Mouse (Mus musculus) ES-CJ7 (cell line): Measurements from ENCODE around the gene Pdzrn3.
A peak's percentile ranks its signal among the peaks of the same experiment; 100 is the strongest.

Source experiments
- DNase-seq: peaks from one replicate; pipeline ENCODE4 v3.0.0; 2011; ENCODE audit warnings: low read depth, low spot score

The Pdzrn3 gene

DNA sequence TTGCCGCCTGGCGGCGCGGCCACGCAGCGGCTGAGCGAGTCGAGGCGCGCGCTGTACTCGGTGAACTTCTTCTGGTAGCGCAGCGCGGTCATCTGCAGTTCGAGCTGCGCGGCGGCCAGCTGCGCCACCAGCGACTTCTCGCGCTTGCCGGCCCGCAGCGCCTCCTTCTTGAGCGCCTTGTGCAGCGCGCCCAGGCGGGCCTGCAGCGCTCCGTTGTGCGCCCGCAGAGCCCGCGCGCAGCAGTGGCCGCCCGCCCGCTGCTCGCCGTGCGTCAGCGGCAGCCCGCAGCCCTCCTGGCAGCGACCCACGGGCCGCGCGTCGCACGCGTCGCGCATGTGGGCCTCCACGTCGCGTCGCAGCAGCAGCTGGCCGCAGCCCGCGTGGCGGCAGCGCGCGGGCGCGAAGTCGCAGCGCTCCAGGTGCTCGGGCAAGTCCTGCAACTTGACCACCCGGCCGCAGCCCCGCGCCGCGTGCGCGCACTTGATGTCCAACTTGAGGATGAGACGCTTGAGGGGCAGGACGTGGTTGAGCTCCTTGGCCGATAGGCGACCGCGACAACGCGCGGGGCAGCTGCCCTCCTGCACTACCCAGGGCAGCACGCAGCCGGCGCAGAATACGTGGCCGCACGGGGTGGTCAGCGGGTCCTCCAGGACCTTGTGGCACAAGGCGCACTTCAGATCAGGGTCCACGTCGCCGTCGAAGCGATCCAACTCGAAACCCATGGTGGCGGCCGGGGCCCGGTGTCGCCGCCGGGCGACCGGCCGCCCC is at the start of gene Pdzrn3:
Gene Pdzrn3, minus strand, starts transcription at position 731 of the 768 bp plus-strand sequence.
- peak; percentile 54 for DNase-seq

DNA sequence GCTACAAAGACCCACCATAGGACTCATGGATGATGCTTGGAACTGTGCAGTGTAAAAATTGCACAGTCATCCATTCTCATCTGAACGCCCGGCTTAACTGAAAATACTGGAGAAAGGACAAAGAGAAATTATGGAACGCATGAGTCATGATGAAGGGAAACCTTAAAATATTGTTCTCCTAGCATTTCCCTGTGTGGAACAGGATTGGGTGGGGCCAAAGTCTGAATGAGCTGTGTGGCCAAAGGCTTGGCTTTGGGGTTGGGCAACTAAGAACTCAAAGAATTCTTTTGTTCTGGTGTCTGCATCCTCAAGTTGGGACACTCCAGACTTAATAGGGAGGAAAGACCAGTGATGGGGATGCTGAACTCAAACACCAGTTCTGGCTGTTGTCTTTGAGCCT is 49.6 kb upstream of the Pdzrn3 start:
- DNase-seq: peak; percentile 31

DNA sequence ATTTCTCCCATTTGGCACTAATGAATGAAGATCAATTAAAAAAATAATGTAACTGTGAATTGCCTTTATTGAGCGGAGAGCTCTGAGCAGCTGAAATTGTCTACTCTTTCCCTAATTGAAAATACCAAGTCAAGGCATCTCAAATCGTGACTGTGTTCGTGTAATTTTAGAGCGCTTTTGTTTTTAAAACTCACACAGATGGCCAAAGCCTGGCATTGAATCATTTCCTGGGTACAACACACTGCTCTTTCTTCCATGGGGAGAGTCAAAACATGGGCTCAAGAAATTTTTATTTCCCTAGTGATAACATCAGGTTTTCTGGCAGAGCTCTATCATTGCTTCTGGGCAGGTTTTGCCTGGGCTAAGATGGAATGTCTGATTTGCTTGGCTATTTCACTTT is 48.6 kb upstream of the Pdzrn3 start:
- no peak for DNase-seq

DNA sequence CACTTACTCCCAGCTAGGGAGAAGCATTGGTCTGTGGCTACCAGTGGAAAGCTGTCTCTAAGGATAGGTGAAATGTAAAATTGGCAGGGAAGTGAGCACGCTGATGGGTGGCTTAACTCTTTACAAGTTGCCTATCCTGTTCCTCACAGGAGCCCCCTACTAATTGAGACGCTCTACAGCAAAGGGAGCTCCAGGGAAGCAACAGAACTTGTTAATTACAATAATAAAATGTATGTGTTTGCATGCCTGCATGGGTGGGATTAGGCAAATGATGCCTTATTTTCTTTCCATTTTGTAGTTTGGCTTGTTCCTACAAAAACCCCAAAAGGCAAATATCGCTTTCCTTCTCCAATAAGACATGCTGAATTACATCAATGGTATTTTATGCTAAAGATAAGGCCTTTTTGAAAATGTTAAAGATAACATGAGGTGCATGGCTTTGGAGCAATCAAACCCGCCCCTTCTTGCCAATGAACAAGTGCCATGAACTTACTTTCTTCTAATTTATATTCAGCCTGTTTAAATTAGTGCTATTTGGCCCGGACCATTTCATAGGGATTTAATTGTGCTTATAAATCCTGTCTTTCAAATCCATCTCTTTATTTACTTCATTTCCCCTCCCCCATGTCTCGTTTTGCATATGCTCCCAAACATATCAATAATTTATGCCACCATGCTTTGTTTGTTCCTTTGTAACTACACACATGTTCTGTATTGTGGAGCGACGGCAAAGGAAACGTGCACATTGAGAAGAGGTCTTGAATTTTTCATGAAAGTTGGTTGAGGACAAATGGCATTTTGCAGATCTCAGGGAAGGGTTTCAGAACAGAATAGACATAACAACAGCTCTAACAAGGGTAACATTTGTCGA is 44.6 kb upstream of the Pdzrn3 start:
- no peak for DNase-seq

DNA sequence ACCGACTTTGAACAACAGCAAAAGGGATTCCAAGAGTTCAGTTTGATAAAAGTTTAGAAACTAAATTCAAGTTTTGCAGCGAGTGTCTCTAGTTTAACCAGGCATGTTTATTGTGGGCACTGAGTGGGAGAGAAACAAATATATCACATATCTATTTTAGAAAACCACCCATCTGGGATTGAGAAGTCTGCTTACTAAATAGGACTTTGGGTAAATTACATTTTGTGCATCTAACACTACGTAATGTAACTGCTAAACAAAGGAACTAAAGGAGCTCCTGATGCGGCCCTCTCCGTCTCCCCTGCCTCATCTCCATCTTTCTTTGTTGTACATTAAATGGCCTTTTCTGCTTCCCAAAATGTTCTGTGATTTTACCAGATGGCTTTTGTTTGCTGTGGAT is 40.5 kb upstream of the Pdzrn3 start:
- DNase-seq: no peak

DNA sequence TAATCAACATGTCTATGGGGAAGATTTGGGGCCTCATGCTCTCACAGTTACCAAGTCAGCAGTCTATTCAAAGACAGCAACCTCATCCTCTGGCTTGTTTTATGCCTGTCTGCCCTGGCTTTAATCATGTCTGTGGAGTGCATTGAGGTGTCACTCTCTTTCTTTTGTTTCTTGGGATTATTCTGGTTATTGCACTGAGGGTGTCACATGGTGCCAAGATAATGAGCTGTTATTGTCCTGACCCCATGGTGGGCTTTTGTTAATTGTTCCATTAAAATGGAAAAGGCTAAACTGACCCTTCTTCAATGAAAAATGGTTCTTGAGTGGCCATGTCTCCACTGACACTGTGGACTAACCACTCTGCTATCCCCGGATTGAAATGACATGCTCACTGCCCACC is 34.0 kb upstream of the Pdzrn3 start:
- DNase-seq: no peak

DNA sequence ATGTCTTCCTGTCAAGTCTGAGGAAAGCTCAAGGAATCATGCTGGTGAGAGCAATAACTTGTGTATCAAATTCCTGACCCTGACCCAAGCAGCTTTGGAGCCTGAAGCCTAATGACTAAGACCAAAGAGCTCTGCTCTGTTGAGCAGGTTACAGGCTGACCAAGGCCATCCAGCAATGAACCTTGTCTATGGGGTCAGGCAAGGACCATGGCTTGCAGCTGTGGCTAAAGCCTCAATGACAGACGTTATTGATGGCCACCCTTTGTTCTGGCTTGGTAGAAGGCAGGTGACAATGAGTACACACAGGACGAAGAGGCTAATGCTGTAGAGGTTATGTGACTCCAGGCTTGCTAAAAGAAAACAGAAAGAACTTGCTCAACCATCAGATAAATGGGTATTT is 33.4 kb upstream of the Pdzrn3 start:
- no peak for DNase-seq

DNA sequence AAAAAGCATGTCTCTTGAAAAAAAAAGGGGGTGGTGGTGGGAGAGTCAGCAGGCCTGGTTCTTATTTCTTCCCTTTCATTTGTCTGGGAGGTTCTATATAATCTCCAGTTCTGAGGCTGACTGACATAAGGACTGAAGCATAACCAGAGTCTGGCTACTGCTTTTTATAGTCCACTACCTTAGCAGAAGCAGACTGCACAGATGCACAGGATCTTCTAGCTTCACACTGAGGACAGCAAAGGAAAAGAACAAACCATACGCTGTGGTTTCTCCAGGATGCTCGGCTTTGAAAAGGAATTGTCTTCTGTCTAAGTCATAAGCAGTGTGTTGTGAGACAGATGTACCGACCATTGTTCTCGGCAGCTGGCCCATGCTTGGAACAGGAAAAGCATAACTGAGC is 19.0 kb upstream of the Pdzrn3 start:
- DNase-seq: no peak

DNA sequence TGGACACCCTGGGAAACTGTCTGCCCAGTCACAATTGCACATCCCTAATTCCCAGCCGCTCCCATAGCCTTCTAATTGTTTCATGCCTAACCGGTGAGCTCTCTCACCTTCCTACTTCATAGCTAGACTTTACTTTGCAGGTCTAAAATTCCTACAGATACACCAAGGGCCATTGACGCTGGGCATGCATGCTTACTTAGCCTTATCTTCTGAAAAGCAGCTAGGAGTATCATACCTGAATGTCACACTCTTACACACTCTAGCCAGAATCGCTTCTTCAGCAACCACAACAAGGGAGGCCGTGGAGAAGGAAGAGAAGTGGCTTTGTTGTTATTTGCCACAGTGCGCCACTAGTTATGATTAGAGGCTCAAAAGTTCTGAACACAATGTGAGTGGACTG is 18.2 kb upstream of the Pdzrn3 start:
- DNase-seq: no peak

DNA sequence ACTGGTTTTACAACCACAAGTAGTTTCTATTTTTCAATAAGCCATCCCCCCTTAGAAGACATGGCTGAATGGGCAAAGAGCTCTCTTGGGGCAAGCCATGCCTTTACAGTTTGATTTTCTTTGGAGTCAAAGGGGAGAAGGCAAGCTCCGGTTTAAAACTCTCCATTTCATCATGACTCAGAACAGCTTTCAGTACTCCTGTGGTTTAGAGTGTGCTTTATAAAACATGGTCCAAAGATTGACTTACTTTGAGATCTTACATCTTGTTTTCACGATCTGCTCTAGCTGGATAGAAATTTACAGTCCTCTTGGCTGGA is 15.1 kb upstream of the Pdzrn3 start:
- DNase-seq: no peak

DNA sequence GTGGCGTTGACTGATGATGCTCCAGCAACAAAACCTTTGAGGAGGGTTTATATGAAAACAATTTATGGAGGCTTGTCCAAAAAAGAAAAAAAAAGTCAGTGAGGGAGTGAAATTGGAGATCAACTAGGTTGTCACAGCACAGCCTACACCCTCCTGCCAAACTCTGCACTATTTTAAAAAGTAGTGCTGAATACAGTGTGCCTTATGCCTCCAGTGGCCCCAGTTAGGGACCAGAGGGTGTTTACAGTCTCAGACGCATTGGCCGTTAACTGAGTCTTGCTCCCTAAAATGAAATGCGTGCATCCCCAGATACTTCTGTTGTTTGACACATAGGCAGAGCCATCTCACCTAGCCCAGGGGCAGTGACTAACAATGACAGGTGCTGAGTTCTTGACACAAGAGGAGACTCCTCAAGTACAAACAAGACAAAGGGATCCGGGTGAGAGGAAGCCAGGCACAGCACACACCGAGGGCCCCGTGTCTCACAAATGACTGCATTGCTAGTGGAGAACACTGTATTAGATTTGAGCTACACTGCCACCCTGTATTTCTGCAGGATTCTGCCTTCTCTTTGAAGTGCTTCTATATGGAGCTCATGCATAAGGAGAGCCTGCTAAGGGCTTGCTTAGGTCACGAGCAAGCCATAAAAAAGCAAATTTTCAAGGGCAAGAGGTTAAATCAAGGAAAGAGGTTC is 14.6 kb upstream of the Pdzrn3 start:
- no peak for DNase-seq

DNA sequence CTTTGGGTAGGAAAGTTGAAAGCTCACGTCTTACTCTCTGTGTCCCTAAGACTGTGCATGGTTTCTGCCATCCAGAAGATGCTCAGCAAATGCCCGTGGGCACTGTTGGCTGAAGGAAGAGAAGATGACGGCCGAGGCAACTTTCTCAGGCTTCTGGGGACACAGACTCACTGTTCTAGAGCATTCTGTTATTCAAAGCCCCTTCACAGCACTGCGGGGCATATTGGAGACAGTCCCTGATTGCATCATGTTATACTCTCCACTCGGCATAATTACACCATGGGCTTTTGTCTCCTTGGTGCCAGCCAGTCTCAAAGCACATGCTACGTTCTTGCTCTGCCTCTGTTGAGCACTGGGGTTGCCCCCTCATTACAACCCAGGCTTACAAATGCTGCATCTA is 7.8 kb upstream of the Pdzrn3 start:
- no peak for DNase-seq

DNA sequence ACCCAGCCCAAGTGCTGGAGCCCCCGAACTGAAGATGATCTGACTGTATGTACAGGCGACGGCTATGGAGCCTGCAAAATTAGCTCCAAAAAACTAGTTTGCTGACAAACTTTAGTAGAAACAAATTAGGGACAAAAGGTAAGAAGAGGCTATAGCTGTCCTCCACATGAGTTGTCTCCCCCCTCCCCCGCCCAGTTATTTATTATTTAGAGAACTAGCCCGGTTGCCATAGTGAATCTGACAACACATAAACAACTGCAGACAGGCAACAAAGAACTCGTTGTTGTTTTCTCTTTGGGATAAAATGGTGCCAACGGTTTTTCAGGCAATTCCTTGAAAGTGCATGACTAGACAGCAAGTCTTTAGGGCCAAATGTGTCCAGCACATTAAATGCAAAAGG is 7.3 kb upstream of the Pdzrn3 start:
- DNase-seq: no peak

DNA sequence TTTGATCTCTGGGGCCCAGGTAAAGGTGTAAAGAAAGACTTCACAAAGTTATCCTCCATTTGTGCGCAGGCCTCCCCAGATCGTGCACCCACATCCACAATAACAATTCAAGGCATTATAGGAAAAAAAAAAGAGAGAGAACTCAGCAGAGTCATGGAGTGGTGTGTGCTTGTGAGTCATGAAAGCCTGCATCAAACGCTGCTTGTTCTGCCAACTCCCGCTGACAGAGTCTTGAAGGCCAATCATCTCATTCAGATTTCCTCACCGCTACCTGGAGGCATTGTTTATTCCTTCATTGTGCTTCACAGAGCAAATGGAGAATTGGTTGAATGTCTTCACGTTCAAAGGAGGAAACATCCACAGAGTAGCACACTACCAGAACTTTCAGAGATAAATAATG is 6.8 kb upstream of the Pdzrn3 start:
- DNase-seq: no peak

DNA sequence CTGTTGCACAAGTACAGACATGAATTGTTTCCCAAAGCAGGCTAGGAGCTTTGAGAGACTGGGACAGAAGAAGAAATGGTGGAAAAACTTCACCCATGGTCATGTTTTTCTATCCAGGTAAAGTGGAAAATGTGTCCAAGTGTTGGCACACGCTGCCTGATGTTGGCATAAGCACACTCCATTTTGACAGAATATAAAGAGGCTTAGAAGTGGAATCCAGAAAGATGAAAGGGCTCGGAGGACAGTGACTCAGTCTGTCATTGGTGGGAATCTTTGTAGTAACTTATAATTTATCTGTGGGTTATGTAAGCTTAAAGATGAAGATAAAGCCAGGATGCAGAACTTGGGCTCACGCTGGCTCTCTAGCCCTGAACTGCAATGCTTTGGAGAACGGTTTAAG is 5.2 kb upstream of the Pdzrn3 start:
- no peak for DNase-seq

DNA sequence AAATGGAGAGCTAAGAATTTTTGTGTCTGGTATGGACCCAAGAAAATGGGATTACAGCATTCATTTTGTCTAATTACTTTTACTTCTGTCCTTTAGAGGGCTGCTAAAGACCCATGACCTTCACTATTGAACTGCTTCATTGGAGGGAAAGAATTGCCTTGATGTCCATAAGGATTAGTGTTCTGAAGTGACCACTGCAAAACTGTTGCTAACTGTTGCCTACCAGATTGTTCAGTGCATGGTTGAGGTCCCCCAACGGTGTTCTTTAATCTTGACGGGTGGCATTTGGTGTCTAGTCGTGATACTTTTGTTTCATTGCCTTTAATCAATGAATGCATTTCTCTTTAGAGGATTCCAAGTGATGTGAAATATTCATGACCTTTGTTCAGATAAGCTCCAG is 1.8 kb upstream of the Pdzrn3 start:
- DNase-seq: no peak

DNA sequence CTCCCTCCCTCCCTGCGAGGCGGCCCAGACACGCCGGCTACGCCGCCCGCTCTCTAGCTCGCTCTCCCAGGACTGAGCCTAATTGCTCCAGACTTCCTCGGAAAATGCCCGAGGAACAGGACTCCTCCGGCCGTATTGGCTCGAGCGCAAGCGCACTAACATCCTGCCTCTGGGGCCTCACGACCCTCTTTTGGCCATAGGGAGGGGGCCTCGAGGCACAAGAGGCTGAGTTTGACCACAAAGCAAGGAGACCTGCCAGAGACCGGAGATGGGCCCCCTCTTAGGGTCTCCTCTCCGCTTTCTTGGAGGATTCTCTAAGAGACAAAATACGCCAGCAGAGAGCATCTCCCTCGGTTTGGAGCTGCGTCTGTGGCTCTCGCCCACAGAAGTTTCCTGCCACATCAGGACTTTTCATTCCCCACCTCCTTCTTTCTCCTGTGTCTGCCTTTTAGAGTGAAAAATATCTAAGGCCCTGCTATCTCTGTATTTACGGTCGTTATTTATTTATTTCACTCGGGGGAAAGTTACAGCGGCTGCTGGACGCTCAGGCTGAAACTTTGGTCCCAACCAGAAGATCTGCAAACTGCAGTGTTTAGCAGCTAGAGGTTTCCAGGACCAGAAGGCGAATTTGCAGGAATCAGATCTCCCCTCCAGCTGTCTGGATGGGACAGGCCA is 375 bp upstream of the Pdzrn3 start:
- DNase-seq: peak; percentile 73

DNA sequence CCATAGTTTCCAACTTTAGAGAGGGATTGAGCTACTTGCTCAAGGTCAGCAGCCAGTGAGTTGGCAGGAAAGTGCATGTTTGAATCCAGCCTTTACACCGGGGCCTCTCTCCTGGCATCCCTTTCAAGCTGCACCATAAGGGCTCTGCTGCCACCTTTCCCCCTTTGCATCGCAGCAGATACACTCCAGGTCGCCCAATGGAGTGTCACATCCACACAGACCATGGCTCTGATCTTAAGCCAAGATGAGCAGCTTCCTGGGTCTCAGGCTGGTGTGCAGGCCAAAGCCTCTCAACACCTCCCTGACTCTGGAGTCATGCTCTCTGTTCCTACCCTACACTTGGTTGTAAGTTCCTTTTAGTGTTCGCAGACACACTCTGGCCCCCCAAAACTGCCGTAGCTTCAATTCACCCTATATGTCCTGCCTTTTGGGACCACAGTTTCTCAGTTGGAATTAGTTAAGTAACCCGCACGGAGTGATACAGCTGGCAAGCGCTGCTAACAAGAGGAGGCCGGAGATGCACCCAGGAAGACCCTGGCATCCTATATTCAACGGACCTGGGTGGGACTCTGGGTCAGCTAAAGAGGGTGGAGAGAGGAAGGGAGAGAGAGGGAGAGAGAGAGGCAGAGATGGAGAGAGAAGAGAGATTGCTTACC is 1.1 kb downstream of the Pdzrn3 start:
- DNase-seq: peak; percentile 18

DNA sequence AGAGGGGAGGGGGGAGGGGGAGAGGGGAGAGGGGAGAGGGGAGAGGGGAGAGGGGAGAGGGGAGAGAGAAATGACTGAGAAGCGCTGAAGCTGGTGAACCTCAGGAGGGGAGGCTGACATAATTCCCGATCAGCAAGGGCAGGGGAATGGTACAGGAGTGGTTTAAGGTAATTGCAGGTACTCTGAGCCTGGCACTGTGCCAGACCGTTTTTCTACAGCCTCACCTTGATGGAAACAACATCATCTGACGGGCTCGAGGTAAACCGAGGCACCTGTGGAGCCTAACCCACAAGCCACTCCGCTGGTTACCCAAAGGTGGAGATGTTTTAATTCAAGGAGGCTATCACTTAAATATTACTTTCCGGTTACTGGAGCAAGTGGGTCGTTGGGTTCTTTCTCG is 1.6 kb downstream of the Pdzrn3 start:
- peak; percentile 10 for DNase-seq

DNA sequence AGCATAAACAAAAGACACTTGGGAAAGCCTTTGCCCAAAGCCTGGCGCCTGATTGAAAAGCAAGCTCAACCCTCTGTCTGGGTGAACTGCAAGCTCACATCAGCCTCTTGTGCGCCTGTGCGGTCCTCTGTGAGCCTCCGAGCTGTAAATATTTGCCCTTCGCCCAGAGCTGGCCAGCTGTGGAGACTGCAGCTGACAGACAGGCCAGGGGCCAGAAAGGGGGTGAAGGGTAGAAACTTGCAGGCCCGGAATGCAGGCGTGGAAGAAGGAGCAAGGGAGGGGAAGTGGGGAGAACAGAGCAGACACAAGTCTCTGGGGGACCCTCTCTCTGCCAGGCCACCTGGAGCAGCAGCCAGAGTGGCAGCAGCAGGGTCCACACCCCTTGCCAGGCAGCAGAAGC is 3.0 kb downstream of the Pdzrn3 start:
- no peak for DNase-seq

DNA sequence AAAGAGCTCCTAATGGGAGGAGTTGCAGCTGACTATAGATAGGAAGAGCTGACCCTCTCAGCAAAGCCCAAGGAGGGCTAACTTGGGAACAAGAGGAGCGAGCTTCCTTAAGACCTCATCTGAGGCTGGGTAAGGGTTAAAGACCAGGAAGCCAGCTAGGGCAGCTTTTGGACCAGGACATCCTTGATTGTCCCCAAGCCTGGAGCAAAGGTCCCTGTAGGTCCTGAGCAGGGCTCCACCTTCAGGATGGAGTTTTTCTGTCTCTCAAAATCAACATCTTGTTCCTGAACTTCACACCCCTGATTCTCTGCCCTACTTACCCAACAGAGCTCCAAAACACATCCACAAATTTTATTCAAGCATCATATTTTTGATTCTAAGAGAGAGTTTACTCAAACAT is 3.5 kb downstream of the Pdzrn3 start:
- DNase-seq: no peak

DNA sequence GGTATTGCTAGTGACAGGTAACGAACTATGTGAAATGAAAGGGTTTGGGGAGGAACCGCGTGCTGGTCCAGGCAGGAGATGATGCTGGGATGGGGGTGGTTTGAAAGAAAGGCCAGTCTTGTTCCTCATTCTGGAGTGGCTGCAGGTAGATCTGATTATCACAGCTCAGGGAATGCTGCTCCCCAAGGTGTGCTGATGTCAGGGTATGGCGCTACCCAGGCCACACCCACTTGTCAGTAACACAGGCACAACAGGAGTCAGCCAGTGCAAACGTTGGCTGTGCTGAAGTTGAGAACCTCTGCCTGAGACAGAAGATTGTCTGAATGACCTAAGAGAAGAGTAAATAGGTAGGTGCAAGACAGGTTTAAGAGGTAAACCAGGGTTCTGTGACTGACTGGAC is 4.7 kb downstream of the Pdzrn3 start:
- DNase-seq: no peak
